Comparison of ENCODE assay signal across 8 mouse cellular contexts in the genomic region with DNA sequence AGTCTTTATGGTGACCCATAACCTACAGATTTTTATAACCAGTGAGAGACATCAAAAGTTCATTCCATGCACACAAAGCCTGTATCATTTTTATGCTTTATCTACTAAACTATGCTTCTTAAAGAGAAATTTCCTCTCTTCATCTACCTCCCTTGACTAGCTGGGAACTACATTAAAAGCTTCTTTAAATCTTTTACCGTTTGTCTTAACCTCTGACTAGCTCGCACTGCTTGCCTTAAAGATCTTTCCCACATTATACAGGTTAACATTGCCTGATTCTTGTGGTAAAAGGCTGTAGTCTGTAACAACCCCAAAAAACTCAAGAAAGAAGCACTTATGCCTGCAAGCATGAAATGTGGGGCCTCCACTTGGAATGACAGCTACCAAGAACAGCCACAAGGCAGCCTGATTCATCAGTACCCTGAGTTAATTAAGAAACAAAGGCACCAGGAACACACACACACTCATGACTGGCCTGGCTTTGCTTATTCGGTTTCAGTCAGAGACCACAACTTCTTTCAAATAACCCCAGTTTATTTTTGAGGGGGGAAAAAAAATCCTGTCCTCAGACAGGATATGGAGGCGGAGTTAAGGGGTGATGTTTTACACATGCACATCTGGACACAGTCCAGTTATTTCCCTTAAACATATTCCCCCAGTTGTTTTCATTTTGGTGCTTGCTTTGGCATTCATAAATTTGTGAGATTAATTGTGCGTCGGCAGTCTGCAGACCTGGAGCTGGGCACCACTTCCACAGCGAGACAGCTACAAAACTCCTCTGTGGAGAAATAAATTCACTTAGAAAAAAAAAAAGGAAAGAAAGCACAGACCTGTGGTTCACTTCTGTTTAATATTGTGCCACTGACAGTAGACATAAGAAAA.
DNase-seq lines count a peak whose midpoint lies in the region; ATAC-seq and TF ChIP-seq lines count a peak whose summit lies in the region.

No protein-coding gene starts in this region.

- H3K9me3 ChIP-seq in kidney, embryonic 16.5 days (ENCODE audit: low read length), result no peaks in the 10 kb centered on the region
- no peaks in the 10 kb centered on the region for H3K9me3 ChIP-seq in hindbrain, embryonic 10.5 days

- DNase-seq in kidney, adult 18-20 months, result no peak
- peak; percentile 55 for DNase-seq in embryo, embryonic 10.5 days (ENCODE audit: low spot score)
- no peak for DNase-seq in hindbrain, embryonic 10.5 days (ENCODE audit: low spot score)
- peak; percentile 34 for DNase-seq in lung, postnatal 10 days
- DNase-seq in adrenal gland, adult 8-10 months, result no peak
- DNase-seq in left cerebral cortex, adult 2 months (ENCODE audit: extremely low spot score in 1 of 2, low spot score in 2 of 2), result no peak
- no peak for DNase-seq in left cerebral cortex, postnatal 10 days (ENCODE audit: extremely low spot score in 1 of 2, low spot score in 2 of 2)

- H3K36me3 ChIP-seq in kidney, embryonic 16.5 days (ENCODE audit: insufficient read depth, low read length), result no peaks in the 10 kb centered on the region
- H3K36me3 ChIP-seq in hindbrain, embryonic 10.5 days, result no peaks in the 10 kb centered on the region

- no peak overlapping the region for H3K4me3 ChIP-seq in kidney, embryonic 16.5 days (ENCODE audit: low read length)
- no peak overlapping the region for H3K4me3 ChIP-seq in hindbrain, embryonic 10.5 days
- no peak overlapping the region for H3K4me3 ChIP-seq in left cerebral cortex, adult 2 months

- H3K4me1 ChIP-seq in kidney, embryonic 16.5 days (ENCODE audit: insufficient read depth, low read length), result peaks cover 45% of the 10 kb centered on the region
- H3K4me1 ChIP-seq in hindbrain, embryonic 10.5 days (replicated peaks), result peaks cover 28% of the 10 kb centered on the region

- peak overlapping the region; percentile 96 for H3K27ac ChIP-seq in kidney, embryonic 16.5 days (ENCODE audit: low read length)
- peak overlapping the region; percentile 50 for H3K27ac ChIP-seq in hindbrain, embryonic 10.5 days
- no peak overlapping the region for H3K27ac ChIP-seq in left cerebral cortex, adult 2 months

- 18% methylated on average over 7 of the region's 7 CpGs for WGBS in kidney, embryonic 16.5 days
- WGBS in hindbrain, embryonic 10.5 days, result 73% methylated on average over 7 of the region's 7 CpGs

- H3K9ac ChIP-seq in kidney, embryonic 16.5 days (replicated peaks; ENCODE audit: low read length), result peak overlapping the region; percentile 37

- no peaks in the 10 kb centered on the region for H3K27me3 ChIP-seq in kidney, embryonic 16.5 days (ENCODE audit: insufficient read depth, low read length)
- H3K27me3 ChIP-seq in hindbrain, embryonic 10.5 days (ENCODE audit: insufficient read depth, poor library complexity, severe bottlenecking), result no peaks in the 10 kb centered on the region

- ATAC-seq in kidney, embryonic 16.5 days (ENCODE audit: low FRiP score, low TSS enrichment), result peak; percentile 74

- TF ChIP-seq CTCF in left cerebral cortex, adult 2 months (IDR thresholded peaks at IDR 0.05), result no peak

- H3K4me2 ChIP-seq in kidney, embryonic 16.5 days (replicated peaks; ENCODE audit: low read depth, low read length), result peak overlapping the region; percentile 24

- intact Hi-C loops in left cerebral cortex, adult 2 months (cut with DNase I), result no loop called here
- intact Hi-C loops in left cerebral cortex, postnatal 10 days (cut with DNase I), result no loop called here

Comparison
In these comparisons a context has a peak if more than half of its experiments do, and no peak if none do; other contexts are left out.
1. DNase-seq: peak in embryo, embryonic 10.5 days (single experiment) and lung, postnatal 10 days (single experiment); none in kidney, adult 18-20 months (single experiment), hindbrain, embryonic 10.5 days (single experiment), adrenal gland, adult 8-10 months (single experiment), left cerebral cortex, adult 2 months (0 of 2) and left cerebral cortex, postnatal 10 days (0 of 2).